Mouse (Mus musculus) G1E (cell line): ENCODE data around the gene Cald1. TPM values are rescaled to one million over a fixed set of nuclear protein-coding genes. Genes with fewer than 3 reads are reported as not detected.

Experiments
- ATAC-seq: 2 replicates; pipeline ENCODE4 v1.8.0; 2016; ENCODE audit warnings: mild to moderate bottlenecking; ENCODE audit not compliant: insufficient number of reproducible peaks, poor library complexity, low FRiP score, severe bottlenecking; ENCODE audit errors: extremely low read depth
- DNase-seq: peaks from one replicate; pipeline ENCODE4 v3.0.0; 2012; ENCODE audit warnings: low spot score
- H3K27me3 ChIP-seq: 2 replicates; pipeline ENCODE4 v1.6.1; 2012; ENCODE audit warnings: mild to moderate bottlenecking, low read length, inconsistent platforms; ENCODE audit not compliant: insufficient read depth
- H3K36me3 ChIP-seq: replicated peaks from 2 replicates; pipeline ENCODE3; 2012; ENCODE audit warnings: mild to moderate bottlenecking, inconsistent platforms
- H3K4me1 ChIP-seq: 2 replicates; pipeline ENCODE4 v1.6.1; 2012; ENCODE audit warnings: low read depth, low read length, inconsistent platforms, mixed read lengths; ENCODE audit not compliant: insufficient read depth
- H3K4me3 ChIP-seq: 2 replicates; pipeline ENCODE4 v1.5.1; 2012; ENCODE audit warnings: low read depth, mild to moderate bottlenecking, inconsistent platforms, low read length, moderate library complexity, mixed read lengths
- H3K9me3 ChIP-seq: replicated peaks from 2 replicates; pipeline ENCODE4 v1.6.1; 2012; ENCODE audit warnings: inconsistent platforms
- CTCF ChIP-seq: IDR thresholded peaks from 2 replicates; pipeline ENCODE4 v1.5.1; 2012; ENCODE audit warnings: low read depth, low read length, inconsistent platforms, mixed read lengths
- GATA1 ChIP-seq: IDR thresholded peaks from 2 replicates; pipeline ENCODE4 v1.6.1; 2012; ENCODE audit warnings: borderline replicate concordance, low read length, inconsistent platforms, mixed read lengths
- GATA2 ChIP-seq: IDR thresholded peaks from 2 replicates; pipeline ENCODE4 v1.6.1; 2012; ENCODE audit warnings: low read depth, low read length, inconsistent platforms, borderline replicate concordance
- POLR2AphosphoS5 ChIP-seq: IDR thresholded peaks from 2 replicates; pipeline ENCODE4 v1.6.1; 2012; ENCODE audit warnings: low read depth, low read length, inconsistent platforms; ENCODE audit not compliant: insufficient replicate concordance
- TAL1 ChIP-seq: conservative IDR thresholded peaks from 2 replicates; pipeline ENCODE4 v1.6.1; 2012; ENCODE audit warnings: low read depth, low read length, inconsistent platforms, mixed read lengths
- polyA plus RNA-seq: library from polyadenylated mRNA; stranded (reverse); fragments of >175 nt; gene quantifications from 2 replicates; pipeline ENCODE4 v1.2.3, GENCODE M21; 2012
- total RNA-seq, 2 experiments: library from RNA; stranded (forward) in 1 of 2; stranded (reverse) in 1 of 2; fragments of 200-1000 nt in 1 of 2; fragments of >200 nt in 1 of 2; fragmentation: Nextera tagmentation in 1 of 2; gene quantifications; 2 replicates each; pipeline ENCODE4 v1.2.3; 2014 to 2017

Gene Cald1
- total and polyA plus RNA-seq, 3 experiments: 1.9 TPM; not detected in 2

GRCm38 (mm10) chr6:34717651-34718050 is 119.4 kb downstream of the Cald1 start:
- DNase-seq (no peak), ATAC-seq (no peak)
- Histone ChIP-seq H3K4me1 (no peaks in the 10 kb centered on the region), H3K4me3 (no peak overlapping the region), H3K36me3 (no peaks in the 10 kb centered on the region), H3K27me3 (no peaks in the 10 kb centered on the region), H3K9me3 (no peaks in the 10 kb centered on the region)
- TF ChIP-seq CTCF: no peak
- TF ChIP-seq TAL1: no peak
- no peak for TF ChIP-seq GATA2
- TF ChIP-seq GATA1: no peak
- TF ChIP-seq POLR2AphosphoS5: no peak

DNA sequence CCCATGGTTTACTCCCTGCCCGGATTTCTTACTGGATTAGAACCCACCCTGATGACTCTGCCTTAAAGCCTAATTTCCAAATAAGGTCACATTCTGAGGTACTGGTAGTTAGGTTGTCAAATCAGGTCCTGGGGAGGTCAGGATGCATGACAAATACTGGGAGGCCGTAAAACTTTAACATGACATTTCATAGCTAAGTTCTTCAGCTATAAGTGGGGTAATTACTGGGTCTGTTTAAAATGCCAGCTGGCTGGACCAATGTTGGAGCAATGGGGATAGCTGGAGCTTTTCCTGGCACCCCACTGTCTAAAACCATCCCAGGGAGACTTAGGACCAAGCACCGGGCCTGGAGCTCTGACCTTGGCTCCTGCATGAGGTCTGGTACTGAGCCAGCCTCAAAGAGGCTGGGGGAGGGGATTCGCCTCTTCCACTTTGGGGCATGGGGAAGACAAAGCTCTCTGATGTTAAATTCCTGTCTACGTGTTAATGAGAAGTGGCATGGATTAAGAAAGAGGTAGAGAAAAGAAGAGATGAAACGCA is 120.9 kb downstream of the Cald1 start:
- H3K36me3 ChIP-seq: no peaks in the 10 kb centered on the region
- no peak overlapping the region for H3K4me3 ChIP-seq
- H3K27me3 ChIP-seq: no peaks in the 10 kb centered on the region
- no peaks in the 10 kb centered on the region for H3K9me3 ChIP-seq
- DNase-seq: no peak
- no peaks in the 10 kb centered on the region for H3K4me1 ChIP-seq
- ATAC-seq: no peak
- TF ChIP-seq GATA1 (no peak), POLR2AphosphoS5 (no peak), CTCF (no peak), TAL1 (no peak), GATA2 (no peak)

- Histone ChIP-seq H3K36me3 (no peaks in the 10 kb centered on the region), H3K27me3 (no peaks in the 10 kb centered on the region), H3K4me3 (no peak overlapping the region), H3K9me3 (no peaks in the 10 kb centered on the region; the same call in 1 of the 2 replicates), H3K4me1 (no peaks in the 10 kb centered on the region)
- TF ChIP-seq GATA2 (no peak), TAL1 (no peak), CTCF (no peak), POLR2AphosphoS5 (no peak), GATA1 (no peak)
- no peak for DNase-seq
- ATAC-seq: no peak
These were observed 122.1 kb downstream of the Cald1 start for GRCm38 (mm10) chr6:34720447-34720846.

- Histone ChIP-seq H3K27me3 (no peaks in the 10 kb centered on the region), H3K4me3 (no peak overlapping the region), H3K4me1 (no peaks in the 10 kb centered on the region), H3K9me3 (no peaks in the 10 kb centered on the region; the same call in 1 of the 2 replicates), H3K36me3 (no peaks in the 10 kb centered on the region)
- DNase-seq: no peak
- no peak for ATAC-seq
- TF ChIP-seq POLR2AphosphoS5 (no peak), CTCF (no peak), TAL1 (no peak), GATA1 (no peak), GATA2 (no peak)
These were observed 123.4 kb downstream of the Cald1 start for GRCm38 (mm10) chr6:34721740-34722139.

- H3K36me3 ChIP-seq: no peaks in the 10 kb centered on the region
These were observed 124.4 kb downstream of the Cald1 start for GRCm38 (mm10) chr6:34722660-34723059.

DNA sequence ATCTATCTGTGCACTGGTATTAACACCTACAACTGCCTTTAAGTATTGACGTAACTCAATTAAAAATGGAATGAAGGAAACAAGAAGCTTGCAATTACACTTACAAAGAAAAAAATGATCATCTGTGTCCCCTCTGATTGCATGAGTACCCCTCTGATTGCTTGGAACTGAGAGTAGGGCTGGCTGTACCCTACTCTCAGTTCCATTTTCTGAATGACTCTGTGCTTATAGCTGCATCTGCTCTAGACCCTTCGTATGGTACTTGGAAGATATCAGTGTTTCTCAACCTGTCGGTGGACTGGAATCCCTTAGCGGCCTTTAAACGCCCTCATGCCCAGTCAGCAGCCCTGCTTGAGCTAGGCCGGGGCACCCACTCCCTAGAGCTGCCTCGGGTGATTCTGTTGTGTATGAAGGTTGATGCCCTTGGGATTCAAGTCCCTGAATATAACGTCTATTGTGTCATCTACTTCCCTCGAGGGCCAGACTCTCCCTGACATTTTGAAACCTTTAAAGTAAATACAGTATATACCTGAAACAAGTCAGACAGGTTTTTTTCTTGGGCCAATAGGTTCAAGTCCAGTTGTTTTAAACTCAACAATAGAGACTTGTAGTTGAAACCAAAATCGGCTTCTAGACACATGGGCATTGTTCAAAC is 125.1 kb downstream of the Cald1 start:
- no peak for DNase-seq
- no peak for ATAC-seq
- Histone ChIP-seq H3K27me3 (peaks cover 3% of the 10 kb centered on the region; the same call in 1 of the 2 replicates), H3K36me3 (no peaks in the 10 kb centered on the region), H3K4me1 (no peaks in the 10 kb centered on the region), H3K4me3 (no peak overlapping the region), H3K9me3 (no peaks in the 10 kb centered on the region; the same call in 1 of the 2 replicates)
- TF ChIP-seq TAL1 (no peak), GATA2 (no peak), POLR2AphosphoS5 (no peak), GATA1 (no peak), CTCF (no peak)

More at GRCm38 (mm10) chr6:34722660-34723059, 124.4 kb downstream of the Cald1 start:
- ATAC-seq: no peak
- Histone ChIP-seq H3K27me3 (peaks cover 3% of the 10 kb centered on the region; the same call in 1 of the 2 replicates), H3K4me3 (no peak overlapping the region), H3K4me1 (no peaks in the 10 kb centered on the region), H3K9me3 (no peaks in the 10 kb centered on the region; the same call in 1 of the 2 replicates)
- DNase-seq: no peak
- TF ChIP-seq GATA1: no peak
- TF ChIP-seq POLR2AphosphoS5: no peak
- no peak for TF ChIP-seq GATA2
- no peak for TF ChIP-seq TAL1
- no peak for TF ChIP-seq CTCF
